Mouse (Mus musculus) limb, embryonic 10.5 days (tissue): Measurements from ENCODE around the gene Skint2. TPM values are rescaled to one million over a fixed set of nuclear protein-coding genes. Genes with fewer than 3 reads are reported as not detected.

ENCODE experiments used
- DNase-seq: peaks from one replicate; pipeline ENCODE4 v3.0.0-alpha.2; 2017; ENCODE audit warnings: low spot score
- H3K27ac ChIP-seq: fragments of 300-500 bp; sonication (generic); 2 replicates; pipeline ENCODE4 v1.5.1; 2016; ENCODE audit warnings: mild to moderate bottlenecking
- H3K27me3 ChIP-seq: fragments of 300-500 bp; sonication (generic); 2 replicates; pipeline ENCODE4 v1.6.1; 2016; ENCODE audit warnings: low read depth, mild to moderate bottlenecking; ENCODE audit not compliant: poor library complexity, severe bottlenecking
- H3K36me3 ChIP-seq: fragments of 300-500 bp; sonication (generic); 2 replicates; pipeline ENCODE4 v1.6.1; 2016; ENCODE audit warnings: mild to moderate bottlenecking, moderate library complexity
- H3K4me1 ChIP-seq: fragments of 300-500 bp; sonication (generic); 2 replicates; pipeline ENCODE4 v1.6.1; 2016
- H3K4me3 ChIP-seq: fragments of 300-500 bp; sonication (generic); 2 replicates; pipeline ENCODE4 v1.5.1; 2016; ENCODE audit warnings: mild to moderate bottlenecking, moderate library complexity
- H3K9me3 ChIP-seq: fragments of 300-500 bp; sonication (generic); replicated peaks from 2 replicates; pipeline ENCODE4 v1.6.1; 2016; ENCODE audit warnings: mild to moderate bottlenecking
- WGBS: fragments of 180-500 bp; shearing (Covaris S2); methylation state at CpG from one replicate; pipeline ENCODE4 v1.1.7; 2016; 5-methylcytosine and 5-hydroxymethylcytosine counted together
- polyA plus RNA-seq: library from polyadenylated mRNA; unstranded; fragments of >200 nt; fragmentation: Nextera tagmentation; extraction: Ambion mirVana; gene quantifications from 2 replicates; pipeline ENCODE4 v1.2.1, GENCODE M21; 2016

Gene Skint2
- polyA plus RNA-seq: not detected in 2 replicates

DNA sequence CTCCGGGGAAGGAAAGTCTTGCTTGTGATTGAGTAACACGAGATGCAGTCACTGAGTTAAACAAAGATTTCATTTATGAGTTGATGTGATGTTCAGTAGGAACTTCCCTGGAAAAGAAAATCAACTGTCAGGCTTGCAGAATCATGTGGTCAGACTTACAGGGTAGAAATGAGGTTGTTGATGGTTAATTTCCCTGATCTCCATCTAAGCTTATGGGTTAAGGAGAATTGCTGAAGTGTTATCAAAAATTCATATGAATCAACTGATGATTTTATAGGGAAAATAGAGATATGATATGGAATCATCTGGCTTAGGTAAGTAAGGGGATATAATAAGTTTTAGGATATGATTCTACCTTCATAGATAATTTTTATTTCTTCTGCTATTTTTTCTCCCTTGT, at the start of gene Skint2:
TSS of gene Skint2 (plus strand) at position 301 of the 400 bp plus-strand sequence.
- DNase-seq: no peak
- no peaks in the 10 kb centered on the region for H3K27me3 ChIP-seq
- no peaks in the 10 kb centered on the region for H3K4me1 ChIP-seq
- no peak within 1 kb of the TSS for H3K27ac ChIP-seq
- H3K9me3 ChIP-seq: no peaks in the 10 kb centered on the region
- no peak within 1 kb of the TSS for H3K4me3 ChIP-seq
- 85% methylated on average over 2 of the region's 2 CpGs for WGBS
- H3K36me3 ChIP-seq: no peaks in the 10 kb centered on the region

Other genes starting within 250 kb of the Skint2 start
- gene Skint9, start 123.2 kb upstream of the Skint2 start, polyA plus RNA-seq: not detected in 2 replicates
- gene Skint10, start 217.7 kb downstream of the Skint2 start, polyA plus RNA-seq: not detected in 2 replicates